Mouse (Mus musculus) heart, adult 18-20 months (tissue): Measurements from ENCODE around the gene Slc25a28. TPM values are rescaled to one million over a fixed set of nuclear protein-coding genes. Genes with fewer than 3 reads are reported as not detected.

ENCODE experiments used
- DNase-seq, 2 experiments: peaks; one replicate each; pipeline ENCODE4 v3.0.0; 2021 to 2022; ENCODE audit warnings: mixed read lengths in 1 of 2
- total RNA-seq, 2 experiments: library from RNA; stranded (reverse); gene quantifications; 2 replicates each; pipeline ENCODE4 v1.2.3; 2021

Gene Slc25a28
- total RNA-seq, 2 experiments from 2014 or later = 27.1 to 28.0 TPM

DNA sequence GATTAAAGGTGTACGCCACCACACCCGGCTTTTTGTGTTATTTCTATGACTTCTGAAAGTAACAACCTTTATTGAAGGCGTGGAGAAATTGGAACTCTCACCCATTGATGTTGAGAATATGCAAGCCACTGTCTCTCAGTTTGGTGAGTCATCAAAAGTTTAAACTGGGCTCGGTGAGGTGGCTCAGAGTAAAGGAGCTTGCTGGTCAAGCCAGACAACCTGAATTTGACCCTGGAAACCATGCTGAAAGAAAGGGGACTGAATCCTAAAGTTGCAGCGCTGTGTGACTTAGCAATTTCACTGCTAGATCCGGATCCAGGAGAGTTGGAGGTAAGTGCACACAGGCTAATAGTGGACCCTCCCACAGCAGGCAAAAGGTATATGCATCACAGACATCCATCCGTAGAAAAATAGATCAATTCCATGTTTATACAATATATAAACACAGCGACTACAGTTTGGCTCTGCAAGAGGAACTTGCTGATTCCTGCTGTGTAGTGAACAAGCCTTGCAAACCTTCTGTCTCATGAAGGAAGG is 3.9 kb upstream of the Slc25a28 start:
- DNase-seq = no peak

GRCm38 (mm10) chr19:43675525-43676400 is 1.1 kb upstream of the Slc25a28 start:
- DNase-seq = peak in 1 of 2 experiments; percentile 49

- DNase-seq = peak in 1 of 2 experiments; percentile 57
Observed at GRCm38 (mm10) chr19:43674316-43674689, 378 bp downstream of the Slc25a28 start.

DNA sequence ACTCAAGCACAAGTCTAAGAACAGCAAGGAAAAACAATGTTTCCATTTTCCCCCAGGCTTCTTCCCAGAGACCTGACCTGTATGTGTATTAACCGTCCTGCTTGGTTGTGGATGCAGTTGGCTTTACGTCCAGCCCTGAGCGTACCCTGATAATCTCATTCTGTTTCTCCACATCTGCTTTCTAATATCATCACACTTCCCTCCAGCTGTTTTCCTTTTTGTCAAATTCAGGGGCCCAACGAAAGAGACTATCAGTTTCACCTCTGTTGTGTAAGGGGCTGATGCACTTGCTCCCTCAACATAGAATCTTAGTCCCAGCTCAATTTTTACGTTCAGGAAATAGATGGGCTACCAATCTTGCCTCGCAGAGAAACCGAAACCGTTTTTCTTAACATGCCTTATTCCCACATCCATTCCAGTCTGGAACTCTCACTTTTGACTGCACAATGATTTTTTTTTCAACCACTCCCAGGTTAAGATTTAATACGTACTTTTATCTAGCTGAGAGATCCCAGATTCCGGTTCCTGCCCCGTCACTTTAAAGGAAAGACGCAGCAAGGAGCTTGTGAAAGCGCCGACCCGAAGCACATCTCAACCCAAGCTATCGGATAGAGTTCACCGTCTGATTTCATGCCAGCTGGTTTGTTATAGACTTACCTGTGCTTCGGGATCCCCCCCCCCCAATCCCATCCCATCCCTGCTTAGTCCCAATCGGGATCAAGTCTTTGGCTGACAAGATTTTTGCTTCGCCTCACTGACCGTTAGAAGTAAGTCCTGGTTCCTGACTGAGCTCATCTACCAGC is 967 bp downstream of the Slc25a28 start:
- DNase-seq = peak in 1 of 2 experiments; percentile 12

DNA sequence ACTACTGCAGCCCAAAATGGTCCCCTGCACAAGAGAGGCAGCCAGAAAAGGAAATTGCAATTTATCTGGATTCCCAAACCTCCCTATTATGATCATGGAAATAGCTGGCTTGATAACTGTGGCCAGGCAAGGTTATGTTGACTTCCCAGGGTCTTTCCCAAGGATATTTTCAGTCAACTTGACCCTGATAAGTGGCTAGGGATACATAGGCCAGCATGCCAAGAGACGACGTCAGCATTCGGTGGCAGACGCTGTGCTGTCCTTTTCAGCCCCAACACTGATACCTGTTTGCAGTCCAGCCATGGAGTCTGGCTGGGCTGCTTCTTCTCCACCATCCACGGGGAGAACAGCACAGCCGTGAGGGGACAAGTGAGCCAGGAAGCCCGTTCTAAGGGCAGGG is 3.6 kb downstream of the Slc25a28 start:
- no peak for DNase-seq

- DNase-seq = peak; percentile 45 to 70
Observed at GRCm38 (mm10) chr19:43669136-43669759, 5.4 kb downstream of the Slc25a28 start.

- no peak for DNase-seq
Observed at GRCm38 (mm10) chr19:43667430-43667809, 7.3 kb downstream of the Slc25a28 start.

GRCm38 (mm10) chr19:43666661-43667429 is 7.8 kb downstream of the Slc25a28 start:
- peak; percentile 54 to 80 for DNase-seq

DNA sequence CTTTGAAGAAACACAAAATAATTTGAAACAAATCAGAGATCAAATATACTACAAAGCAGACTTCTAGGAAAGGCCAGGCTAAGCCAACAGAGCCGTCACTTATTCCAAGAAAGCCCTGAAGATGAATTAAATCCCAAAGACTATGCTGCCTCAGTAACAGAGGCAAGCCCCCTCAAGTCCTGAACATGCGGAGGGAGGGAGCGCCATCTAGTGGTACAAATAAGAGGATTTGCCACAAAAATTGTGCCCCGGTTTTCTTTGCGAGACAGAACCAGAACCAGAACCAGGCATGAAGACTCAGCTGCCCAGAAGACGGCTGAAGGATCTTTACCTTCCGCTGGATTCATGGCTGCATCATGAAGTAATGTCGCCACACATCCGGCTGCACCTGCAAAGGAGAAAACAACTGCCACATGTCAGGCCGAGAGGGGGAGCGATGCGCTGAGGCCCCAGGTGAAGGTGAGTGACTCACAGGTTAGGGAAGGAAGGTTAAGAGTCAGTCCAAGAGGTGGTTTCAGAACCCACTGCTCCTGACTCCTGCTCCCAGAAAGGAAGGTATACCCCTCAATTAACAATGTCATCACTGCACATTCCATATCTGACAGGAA is 9.1 kb downstream of the Slc25a28 start:
- DNase-seq = peak; percentile 30 to 66

DNA sequence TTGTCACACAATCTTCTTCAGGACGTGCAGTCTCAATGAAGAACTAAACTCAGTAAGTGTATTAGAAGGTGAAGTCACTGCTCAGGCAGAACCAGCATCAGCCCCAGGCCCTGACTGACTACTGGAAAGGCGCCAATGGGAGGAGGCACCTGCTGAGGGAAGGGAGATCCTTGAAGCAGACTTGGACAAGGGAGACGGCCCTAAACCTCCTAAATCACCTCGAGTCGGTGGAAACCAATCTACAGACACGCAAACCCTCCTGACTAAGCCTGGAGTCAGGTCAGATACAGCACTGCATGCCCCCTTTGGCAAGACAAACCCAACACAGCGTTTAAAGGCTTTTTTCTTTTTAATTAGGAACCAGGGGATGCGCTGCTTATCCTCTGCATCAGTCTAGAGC is 11.2 kb downstream of the Slc25a28 start:
- DNase-seq = no peak

GRCm38 (mm10) chr19:43662176-43662967 is 12.3 kb downstream of the Slc25a28 start:
- DNase-seq = peak in 1 of 2 experiments; percentile 20

- no peak for DNase-seq
Observed at GRCm38 (mm10) chr19:43660774-43661173, 13.9 kb downstream of the Slc25a28 start.

- DNase-seq = no peak
Observed at GRCm38 (mm10) chr19:43659632-43660031, 15.0 kb downstream of the Slc25a28 start.

- peak; percentile 44 to 76 for DNase-seq
Observed at GRCm38 (mm10) chr19:43655735-43656492, 18.8 kb downstream of the Slc25a28 start.

- DNase-seq = no peak
Observed at GRCm38 (mm10) chr19:43651241-43651785, 23.4 kb downstream of the Slc25a28 start.

DNA sequence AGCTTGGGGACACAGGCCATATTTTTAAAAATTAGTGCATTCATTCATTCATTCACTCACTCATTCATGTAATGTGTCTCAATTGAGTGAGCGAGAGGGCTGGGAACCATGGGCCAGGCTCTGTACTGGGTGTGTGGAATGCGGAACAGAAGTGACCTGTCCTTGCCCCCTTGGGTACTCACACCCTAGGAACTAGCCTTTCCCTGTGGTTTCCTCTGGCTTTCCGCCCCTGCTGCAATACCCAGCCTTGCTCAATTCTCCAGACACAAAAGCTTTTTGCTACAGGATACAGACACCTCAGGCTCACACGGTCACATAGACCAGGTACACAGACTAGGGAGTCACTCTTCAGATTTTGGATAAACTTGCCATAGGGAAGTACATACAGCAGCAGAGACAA is 26.3 kb downstream of the Slc25a28 start:
- DNase-seq = no peak

DNA sequence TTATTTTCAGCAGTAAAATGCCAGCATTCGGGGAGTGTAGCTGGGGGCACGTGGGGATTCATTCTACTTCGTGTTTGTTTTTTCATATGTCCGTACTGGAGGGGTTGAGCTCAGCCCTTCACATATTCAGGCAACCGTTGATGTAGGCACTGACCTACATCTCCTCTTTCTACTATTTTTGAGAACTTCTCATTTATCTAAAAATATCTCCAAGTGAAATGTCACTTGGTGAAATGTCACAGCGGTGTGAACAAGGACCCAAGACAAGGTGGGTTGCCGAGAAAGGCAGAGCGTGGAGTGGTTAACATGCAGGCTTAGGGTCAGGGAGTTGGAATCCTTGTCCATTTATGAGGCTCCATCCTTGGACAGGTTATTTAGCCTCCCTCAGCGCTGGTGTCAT is 27.4 kb downstream of the Slc25a28 start:
- no peak for DNase-seq

GRCm38 (mm10) chr19:43646852-43647251 is 27.8 kb downstream of the Slc25a28 start:
- DNase-seq = no peak

DNA sequence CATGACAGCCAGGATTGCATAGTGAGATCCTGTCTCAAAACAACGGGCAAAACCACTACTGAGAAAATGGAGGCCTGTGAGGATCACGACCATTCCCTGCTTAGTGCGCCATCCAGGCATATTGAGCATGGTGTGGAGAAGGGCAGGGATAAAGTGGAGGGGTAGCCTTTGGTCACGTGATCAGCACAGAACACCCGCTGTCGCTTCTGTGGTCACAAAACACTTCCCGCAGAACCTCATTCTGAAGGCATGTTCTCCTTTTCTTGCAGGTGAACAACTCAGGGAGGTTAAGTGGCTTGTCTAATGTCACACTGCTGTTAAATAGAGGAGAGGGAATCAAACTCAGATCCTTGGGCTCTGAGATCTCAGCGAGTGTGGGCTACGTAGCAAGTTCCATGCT is 29.2 kb downstream of the Slc25a28 start:
- DNase-seq = no peak
